Mouse (Mus musculus) lung, embryonic 16.5 days (tissue): ENCODE results near the gene Kbtbd8. TPM values are rescaled to one million over a fixed set of nuclear protein-coding genes. Genes with fewer than 3 reads are reported as not detected.

Source experiments
- ATAC-seq: fragments of 200-750 bp; cut with Nextera tagmentation; 2 replicates; pipeline ENCODE4 v1.8.0; 2017; ENCODE audit warnings: low read depth, mild to moderate bottlenecking, moderate library complexity
- H3K27ac ChIP-seq: fragments of 300-500 bp; sonication (generic); 2 replicates; pipeline ENCODE4 v1.5.1; 2014; ENCODE audit warnings: mild to moderate bottlenecking, control low read depth, low read length
- H3K27me3 ChIP-seq: fragments of 300-500 bp; sonication (generic); 2 replicates; pipeline ENCODE4 v1.6.1; 2014; ENCODE audit warnings: low read depth, low read length, mixed read lengths; ENCODE audit not compliant: control insufficient read depth, insufficient read depth
- H3K36me3 ChIP-seq: fragments of 300-500 bp; sonication (generic); 2 replicates; pipeline ENCODE4 v1.6.1; 2014; ENCODE audit warnings: low read length; ENCODE audit not compliant: control insufficient read depth, insufficient read depth
- H3K4me1 ChIP-seq: fragments of 300-500 bp; sonication (generic); replicated peaks from 2 replicates; pipeline ENCODE4 v1.6.1; 2014; ENCODE audit warnings: low read length, mixed read lengths; ENCODE audit not compliant: control insufficient read depth, insufficient read depth
- H3K4me2 ChIP-seq: fragments of 300-500 bp; sonication (generic); 2 replicates; pipeline ENCODE4 v1.6.1; 2014; ENCODE audit warnings: low read depth, low read length, control low read depth
- H3K4me3 ChIP-seq: fragments of 300-500 bp; sonication (generic); 2 replicates; pipeline ENCODE4 v1.5.1; 2014; ENCODE audit warnings: mild to moderate bottlenecking, low read length, control low read depth
- H3K9ac ChIP-seq: fragments of 300-500 bp; sonication (generic); 2 replicates; pipeline ENCODE4 v1.6.1; 2014; ENCODE audit warnings: low read length, control low read depth
- H3K9me3 ChIP-seq: fragments of 300-500 bp; sonication (generic); 2 replicates; pipeline ENCODE4 v1.6.1; 2016; ENCODE audit warnings: low read length; ENCODE audit not compliant: control insufficient read depth
- WGBS: fragments of 180-500 bp; shearing (Covaris S2); extraction: QIAGEN DNeasy Blood & Tissue Kit; methylation state at CpG from one replicate; pipeline ENCODE4 v1.1.7; 2014; 5-methylcytosine and 5-hydroxymethylcytosine counted together
- polyA plus RNA-seq: library from polyadenylated mRNA; unstranded; fragments of >200 nt; fragmentation: Nextera tagmentation; extraction: Ambion mirVana; gene quantifications from 2 replicates; pipeline ENCODE4 v1.2.1, GENCODE M21; 2015

The Kbtbd8 gene
- polyA plus RNA-seq, 1 experiment from 2014 or later, result 2.2 TPM

DNA sequence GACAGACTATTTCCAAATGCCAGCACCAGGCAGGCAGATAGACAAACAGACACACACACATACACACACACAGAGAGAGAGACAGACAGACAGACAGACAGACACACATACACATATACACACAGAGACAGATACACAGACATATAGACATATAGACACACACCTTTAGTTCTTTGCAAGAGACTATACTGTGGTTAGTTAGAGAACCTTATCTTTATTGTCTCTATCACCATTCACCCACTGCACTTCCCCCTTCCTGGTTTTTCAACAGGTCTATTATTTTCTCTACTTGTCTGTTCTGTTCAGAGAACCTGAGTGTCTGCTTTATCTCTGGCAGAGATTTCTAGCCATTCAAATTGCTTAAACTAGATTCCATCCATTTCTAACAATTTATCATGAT, 48.6 kb downstream of the Kbtbd8 start:
- Histone ChIP-seq H3K9ac (no peak overlapping the region), H3K4me2 (no peak overlapping the region), H3K27me3 (no peaks in the 10 kb centered on the region), H3K4me3 (no peak overlapping the region), H3K27ac (no peak overlapping the region), H3K36me3 (no peaks in the 10 kb centered on the region), H3K4me1 (no peaks in the 10 kb centered on the region), H3K9me3 (no peaks in the 10 kb centered on the region)
- ATAC-seq, result no peak

DNA sequence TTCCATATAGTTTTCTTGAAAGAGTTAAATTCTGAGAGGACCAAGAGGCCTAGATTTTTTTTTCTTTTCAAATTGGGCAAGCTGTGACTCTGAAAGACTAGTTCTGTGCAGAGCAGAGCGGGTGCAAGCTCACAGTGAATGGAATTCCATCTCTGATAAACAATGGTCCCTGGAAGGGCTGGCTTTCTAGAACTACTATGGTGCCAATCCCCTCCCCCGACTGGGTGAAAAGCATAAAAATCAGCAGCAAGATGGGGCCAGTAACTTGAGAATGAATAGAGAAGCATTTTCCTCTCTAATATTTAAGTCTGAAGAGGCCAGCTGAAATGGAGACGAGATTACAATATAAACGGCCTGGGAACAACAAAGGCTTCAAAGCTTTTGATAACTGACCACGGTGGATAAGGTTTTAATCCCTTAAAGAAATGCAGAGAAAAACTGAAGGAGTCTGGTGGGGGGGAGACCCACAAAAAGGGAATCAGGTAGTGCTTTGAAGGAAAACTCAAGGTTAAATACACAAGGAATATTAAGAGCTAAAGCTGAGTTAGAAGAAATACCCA, 50.7 kb downstream of the Kbtbd8 start:
- no peak overlapping the region for H3K4me3 ChIP-seq
- no peaks in the 10 kb centered on the region for H3K36me3 ChIP-seq
- 12% methylated on average over 5 of the region's 5 CpGs for WGBS
- H3K9ac ChIP-seq, result no peak overlapping the region
- H3K27me3 ChIP-seq, result no peaks in the 10 kb centered on the region
- H3K27ac ChIP-seq, result no peak overlapping the region
- ATAC-seq, result no peak
- no peak overlapping the region for H3K4me2 ChIP-seq
- no peaks in the 10 kb centered on the region for H3K9me3 ChIP-seq
- H3K4me1 ChIP-seq, result no peaks in the 10 kb centered on the region

DNA sequence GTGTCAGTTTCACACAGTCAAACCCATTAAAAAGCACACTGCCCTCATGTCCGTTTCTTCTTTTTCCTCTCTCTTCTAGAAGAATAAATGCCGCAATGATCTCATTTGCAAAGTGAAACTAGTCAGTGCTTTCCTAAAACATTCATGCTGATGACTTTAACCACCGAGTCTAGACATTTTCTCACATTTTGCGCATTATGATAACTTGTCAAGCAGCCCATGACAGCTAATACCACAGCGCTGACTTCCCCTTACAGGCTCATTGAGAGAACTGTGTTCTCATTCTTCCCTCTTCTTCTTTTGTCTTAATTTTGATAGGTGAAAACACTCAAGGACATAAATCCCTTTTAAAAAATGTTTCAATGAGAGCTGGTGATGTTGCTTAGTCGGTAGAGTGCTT, 52.4 kb downstream of the Kbtbd8 start:
- H3K27ac ChIP-seq, result no peak overlapping the region
- H3K4me2 ChIP-seq, result no peak overlapping the region
- 69% methylated on average over 6 of the region's 6 CpGs for WGBS
- H3K4me1 ChIP-seq, result no peaks in the 10 kb centered on the region
- H3K9me3 ChIP-seq, result no peaks in the 10 kb centered on the region
- H3K4me3 ChIP-seq, result no peak overlapping the region
- no peak for ATAC-seq
- no peak overlapping the region for H3K9ac ChIP-seq
- no peaks in the 10 kb centered on the region for H3K36me3 ChIP-seq
- no peaks in the 10 kb centered on the region for H3K27me3 ChIP-seq

DNA sequence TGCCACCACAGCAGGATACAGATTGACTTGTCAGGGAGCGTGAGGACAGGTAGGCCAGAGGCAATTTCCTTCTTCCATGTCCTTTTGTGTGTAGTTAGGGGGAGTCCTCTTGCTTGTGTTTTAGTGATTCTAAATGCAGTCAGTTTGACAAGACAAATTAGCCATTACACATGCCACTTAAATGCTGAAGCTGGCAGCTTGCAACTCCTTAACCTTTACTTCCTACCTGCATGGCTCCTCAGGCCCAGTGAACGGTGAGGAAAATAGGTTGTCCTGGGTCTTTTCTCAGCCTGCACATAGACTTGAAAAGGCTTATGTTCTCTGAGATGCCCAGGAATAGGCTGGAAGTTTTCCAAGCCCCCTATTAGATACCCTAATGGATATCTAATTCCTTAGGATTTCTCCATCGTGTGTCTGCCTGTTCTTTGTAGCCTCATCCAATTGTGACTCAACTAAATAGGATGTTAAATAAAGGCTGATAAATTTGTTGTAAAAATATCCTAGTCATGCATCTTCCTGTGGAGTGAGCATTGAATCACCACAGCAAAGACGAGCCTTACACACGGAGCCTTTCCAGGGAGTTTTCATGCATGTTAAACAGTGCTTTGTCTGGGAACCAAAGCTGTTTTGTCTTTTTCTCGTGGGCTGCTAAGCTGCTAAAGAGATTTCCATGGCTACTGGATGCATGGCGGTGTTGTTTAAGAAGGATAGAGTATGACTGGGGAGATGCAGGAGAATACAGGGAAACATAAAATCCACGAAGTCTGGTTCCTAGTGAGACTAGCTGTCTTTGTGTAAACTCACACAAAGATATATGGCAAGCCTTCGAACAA, 57.5 kb downstream of the Kbtbd8 start:
- H3K27me3 ChIP-seq, result no peaks in the 10 kb centered on the region
- no peak overlapping the region for H3K4me3 ChIP-seq
- WGBS, result 73% methylated on average over 9 of the region's 9 CpGs
- H3K9ac ChIP-seq, result no peak overlapping the region
- H3K9me3 ChIP-seq, result no peaks in the 10 kb centered on the region
- no peak for ATAC-seq
- H3K27ac ChIP-seq, result no peak overlapping the region
- no peak overlapping the region for H3K4me2 ChIP-seq
- no peaks in the 10 kb centered on the region for H3K4me1 ChIP-seq
- H3K36me3 ChIP-seq, result no peaks in the 10 kb centered on the region

Other genes with a start within 250 kb of the Kbtbd8 start
- gene Gm10234, start 204.9 kb downstream of the Kbtbd8 start, polyA plus RNA-seq, result not detected in 2 replicates